Comparison of ENCODE assay signal across 9 mouse cellular contexts in the genomic region with DNA sequence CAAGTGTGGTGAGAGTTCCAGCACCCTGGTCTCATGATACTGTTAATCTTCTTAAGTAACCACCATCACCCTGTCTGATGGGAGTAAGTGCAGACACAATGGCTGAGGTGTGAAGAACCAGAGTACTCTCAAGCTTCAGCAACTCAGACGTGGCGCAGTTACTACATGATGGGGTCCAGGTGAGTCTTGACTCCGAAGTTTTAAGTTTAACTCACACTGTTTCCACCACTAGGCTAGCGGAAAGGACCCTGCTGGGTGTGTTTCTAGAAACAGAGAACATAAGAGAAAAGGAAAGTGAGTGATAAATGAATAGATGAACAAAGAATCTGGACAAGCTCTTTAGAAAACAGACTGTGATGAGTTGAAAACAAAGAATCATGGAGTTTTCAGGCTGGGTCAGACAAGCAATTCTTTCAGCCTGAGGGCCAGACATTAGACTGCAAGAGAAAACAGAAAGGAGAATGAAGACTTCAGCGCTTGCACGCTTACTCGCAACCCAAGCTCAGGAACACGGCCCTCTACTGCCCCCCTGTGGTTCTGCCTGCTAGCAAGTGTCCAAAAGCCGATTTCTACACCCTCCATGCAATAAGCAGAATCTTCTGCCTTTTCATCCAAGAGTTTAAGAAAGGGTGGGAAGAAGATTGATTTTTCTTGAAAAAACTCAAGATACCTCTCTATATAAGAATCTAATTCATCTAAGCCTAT.
DNase-seq lines count a peak whose midpoint lies in the region; ATAC-seq lines count a peak whose summit lies in the region.
"Had no signal": no experiment of that assay in that cellular context is flagged by ENCODE, and none has a peak within 500 bp of the region (broad histone marks: within the 10 kb centered on the region; RNA-seq: fewer than 3 reads in every experiment).

No protein-coding gene starts in this region.

- no peaks in the 10 kb centered on the region for H3K9me3 ChIP-seq in kidney, embryonic 16.5 days (ENCODE audit: low read length)
- no peaks in the 10 kb centered on the region for H3K9me3 ChIP-seq in forebrain, embryonic 14.5 days (replicated peaks; ENCODE audit: control insufficient read depth, low read length)
- H3K9me3 ChIP-seq in hindbrain, embryonic 12.5 days (replicated peaks) = no peaks in the 10 kb centered on the region

- no peak for ATAC-seq in kidney, embryonic 16.5 days (ENCODE audit: low FRiP score, low TSS enrichment)
- peak; percentile 85 for ATAC-seq in forebrain, embryonic 14.5 days
- ATAC-seq in hindbrain, embryonic 12.5 days (ENCODE audit: low FRiP score) = peak; percentile 68

- no peak overlapping the region for H3K9ac ChIP-seq in kidney, embryonic 16.5 days (replicated peaks; ENCODE audit: low read length)
- H3K9ac ChIP-seq in forebrain, embryonic 14.5 days (ENCODE audit: low read length) = no peak overlapping the region
- no peak overlapping the region for H3K9ac ChIP-seq in hindbrain, embryonic 12.5 days

- no peaks in the 10 kb centered on the region for H3K27me3 ChIP-seq in kidney, embryonic 16.5 days (ENCODE audit: insufficient read depth, low read length)
- no peaks in the 10 kb centered on the region for H3K27me3 ChIP-seq in forebrain, embryonic 14.5 days (replicated peaks; ENCODE audit: control insufficient read depth, insufficient read depth, low read length)
- H3K27me3 ChIP-seq in hindbrain, embryonic 12.5 days = no peaks in the 10 kb centered on the region

- no peak overlapping the region for H3K27ac ChIP-seq in kidney, embryonic 16.5 days (ENCODE audit: low read length)
- no peak overlapping the region for H3K27ac ChIP-seq in forebrain, embryonic 14.5 days (ENCODE audit: low read depth, low read length)
- no peak overlapping the region for H3K27ac ChIP-seq in hindbrain, embryonic 12.5 days
- H3K27ac ChIP-seq: macrophage had no signal

- no peaks in the 10 kb centered on the region for H3K4me1 ChIP-seq in kidney, embryonic 16.5 days (ENCODE audit: insufficient read depth, low read length)
- H3K4me1 ChIP-seq in forebrain, embryonic 14.5 days (ENCODE audit: control insufficient read depth, insufficient read depth, low read length) = peaks cover 2% of the 10 kb centered on the region; the same call in 1 of the 2 replicates
- no peaks in the 10 kb centered on the region for H3K4me1 ChIP-seq in hindbrain, embryonic 12.5 days

- WGBS in kidney, embryonic 16.5 days = 56% methylated on average over 9 of the region's 9 CpGs
- 37% methylated on average over 9 of the region's 9 CpGs for WGBS in forebrain, embryonic 14.5 days
- WGBS in hindbrain, embryonic 12.5 days = 38% methylated on average over 9 of the region's 9 CpGs

- H3K4me3 ChIP-seq in kidney, embryonic 16.5 days (ENCODE audit: low read length) = no peak overlapping the region
- no peak overlapping the region for H3K4me3 ChIP-seq in forebrain, embryonic 14.5 days (ENCODE audit: low read depth, low read length)
- H3K4me3 ChIP-seq in hindbrain, embryonic 12.5 days = no peak overlapping the region

- H3K36me3 ChIP-seq in kidney, embryonic 16.5 days (ENCODE audit: insufficient read depth, low read length) = no peaks in the 10 kb centered on the region
- no peaks in the 10 kb centered on the region for H3K36me3 ChIP-seq in forebrain, embryonic 14.5 days (ENCODE audit: control insufficient read depth, insufficient read depth, low read length)
- H3K36me3 ChIP-seq in hindbrain, embryonic 12.5 days = no peaks in the 10 kb centered on the region

- peak; percentile 17 for DNase-seq in kidney, adult 11 months
- DNase-seq in c-Kit-positive CD71-positive TER-119-positive erythroid progenitor cells, embryonic 14.5 days (ENCODE audit: low spot score) = peak; percentile 0
- DNase-seq in forebrain, embryonic 14.5 days (ENCODE audit: low spot score) = peak; percentile 90
- peak; percentile 64 to 72 for DNase-seq in left cerebral cortex, adult 8-10 months (ENCODE audit: low spot score in 2 of 2)
- peak; percentile 81 for DNase-seq in neural tube, embryonic 10.5 days (ENCODE audit: extremely low spot score, low spot score)
- DNase-seq in thymus, postnatal 4 days = peak; percentile 52

- H3K4me2 ChIP-seq in kidney, embryonic 16.5 days (replicated peaks; ENCODE audit: low read depth, low read length) = no peak overlapping the region
- H3K4me2 ChIP-seq in forebrain, embryonic 14.5 days (ENCODE audit: low read length) = no peak overlapping the region
- no peak overlapping the region for H3K4me2 ChIP-seq in hindbrain, embryonic 12.5 days (replicated peaks)

Comparison
In these comparisons a context has a peak if more than half of its experiments do, and no peak if none do; other contexts are left out.
1. DNase-seq: peak in every context shown above with its lines; median percentile 90 in forebrain, embryonic 14.5 days; 81 in neural tube, embryonic 10.5 days; 68 in left cerebral cortex, adult 8-10 months; 52 in thymus, postnatal 4 days; 17 in kidney, adult 11 months; 0 in c-Kit-positive CD71-positive TER-119-positive erythroid progenitor cells, embryonic 14.5 days.